Mouse (Mus musculus) MN1 (cell line): ENCODE results near the gene Lrrc15.

Source experiments
- DNase-seq: peaks from one replicate; pipeline ENCODE4 v3.0.0-alpha.2; 2016; ENCODE audit warnings: low spot score

The Lrrc15 gene

GRCm38 (mm10) chr16:30275558-30276340, 7.3 kb downstream of the Lrrc15 start:
- DNase-seq = no peak

DNA sequence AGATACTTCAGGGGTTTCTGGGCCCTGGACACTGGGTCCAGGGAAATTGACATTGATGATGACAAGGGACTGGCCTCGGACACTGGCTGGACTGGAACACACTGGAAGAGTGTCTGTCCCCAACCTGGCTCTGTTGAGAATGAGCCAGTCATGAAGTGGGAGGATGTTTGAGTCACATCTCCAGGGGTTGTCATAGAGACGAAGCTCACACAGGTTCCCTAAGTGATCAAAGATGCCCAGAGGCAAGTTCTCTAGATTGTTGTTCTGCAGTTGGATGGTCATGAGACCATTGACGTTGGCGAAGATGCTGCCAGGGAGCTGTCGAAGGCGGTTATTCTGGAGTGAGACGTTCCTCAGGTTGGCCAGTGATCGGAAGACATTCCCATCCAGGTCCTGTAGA, 10.0 kb downstream of the Lrrc15 start:
- no peak for DNase-seq

- DNase-seq = no peak
Measured at GRCm38 (mm10) chr16:30271941-30272595, 11.0 kb downstream of the Lrrc15 start.

DNA sequence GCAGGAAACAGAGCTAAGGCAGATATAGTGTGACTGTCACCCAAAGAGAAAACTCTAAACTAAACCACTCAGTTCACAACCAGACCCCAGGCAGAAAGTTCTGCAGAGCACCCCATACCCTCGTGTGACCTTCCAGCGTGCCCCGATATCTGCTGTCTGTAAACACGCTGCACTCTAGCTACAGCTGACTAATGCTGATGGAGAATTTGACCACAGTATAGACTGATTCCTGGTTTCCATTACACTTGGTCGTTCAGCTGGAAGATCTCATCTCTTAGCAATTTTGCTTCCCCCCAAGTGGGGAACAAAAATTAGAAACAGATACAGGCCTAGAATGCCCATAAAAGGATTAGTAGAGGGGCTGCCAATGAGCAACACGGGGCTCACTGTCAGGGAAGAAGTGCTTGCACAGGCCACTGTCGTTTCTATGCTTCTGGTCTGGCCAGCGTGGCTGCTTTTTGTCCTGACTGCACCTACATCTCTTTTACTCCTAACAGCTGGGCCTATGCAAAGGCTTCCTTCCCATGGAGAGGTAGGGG, 11.8 kb downstream of the Lrrc15 start:
- no peak for DNase-seq

- no peak for DNase-seq
Measured at GRCm38 (mm10) chr16:30267359-30267758, 15.7 kb downstream of the Lrrc15 start, which contains the start of gene Cpn2. Gene Cpn2 (minus strand): TSS chr16:30267499.

GRCm38 (mm10) chr16:30266561-30266960, 16.5 kb downstream of the Lrrc15 start:
- DNase-seq = no peak

GRCm38 (mm10) chr16:30265611-30266010, 17.4 kb downstream of the Lrrc15 start:
- no peak for DNase-seq

DNA sequence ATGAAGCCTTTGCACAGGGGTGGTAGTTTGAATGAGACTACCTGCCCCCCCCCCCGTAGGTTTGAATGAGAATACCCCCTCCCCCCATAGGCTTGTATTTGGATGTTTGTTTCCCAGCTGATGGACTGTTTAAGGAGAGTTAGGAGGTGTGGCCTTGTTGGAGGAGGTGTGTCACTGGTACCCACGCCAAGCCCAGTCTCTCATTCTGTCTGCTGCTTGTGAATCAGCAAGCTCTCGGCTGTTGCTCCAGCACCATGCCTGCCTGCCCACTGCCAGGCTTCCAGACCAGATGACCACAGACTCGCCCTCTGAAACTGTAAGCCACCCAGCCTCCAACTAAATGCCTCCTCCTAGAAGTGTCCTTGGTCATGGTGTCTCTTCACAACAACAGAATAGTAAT, 19.9 kb downstream of the Lrrc15 start:
- DNase-seq = no peak

DNA sequence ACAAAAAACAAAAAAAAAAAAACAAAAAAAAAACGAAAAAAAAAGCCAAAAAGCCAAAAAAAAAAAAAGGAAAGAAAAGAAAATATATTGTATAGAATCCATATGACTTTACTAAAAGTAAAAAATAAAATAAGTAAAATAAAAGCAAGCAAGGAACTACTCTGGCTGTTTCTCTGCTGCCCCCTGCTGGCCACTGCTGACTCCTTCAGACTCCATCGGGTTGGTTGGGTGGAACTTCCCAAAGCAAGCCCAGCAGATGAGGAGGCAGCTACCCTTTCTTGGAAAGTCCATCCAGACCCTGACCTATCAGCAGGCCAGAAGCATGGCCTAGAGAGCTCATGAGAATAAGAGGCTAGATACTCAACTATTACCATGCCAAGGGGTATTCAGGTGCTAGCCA, 20.4 kb downstream of the Lrrc15 start:
- DNase-seq = peak; percentile 63

GRCm38 (mm10) chr16:30262157-30262556, 20.9 kb downstream of the Lrrc15 start:
- DNase-seq = no peak

DNA sequence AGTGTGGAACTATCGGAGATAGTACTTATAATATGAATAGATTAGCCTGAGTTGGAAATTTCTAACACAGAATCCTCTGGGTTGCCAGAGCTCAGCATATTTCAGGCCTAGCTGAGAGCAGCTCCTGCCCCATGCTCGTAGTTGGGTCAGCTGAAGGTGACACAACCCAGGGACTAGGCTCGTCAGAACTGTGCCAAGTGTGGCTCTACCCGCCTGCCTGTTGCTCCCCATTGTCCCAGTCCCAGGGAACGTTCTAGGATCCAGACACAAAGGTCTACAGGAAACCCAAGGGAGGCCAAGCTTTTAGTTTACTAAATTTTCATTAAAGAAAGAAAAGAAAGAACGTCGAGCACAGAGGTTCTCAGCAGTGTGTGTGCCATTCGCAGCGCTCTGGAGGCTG, 21.7 kb downstream of the Lrrc15 start:
- DNase-seq = no peak

DNA sequence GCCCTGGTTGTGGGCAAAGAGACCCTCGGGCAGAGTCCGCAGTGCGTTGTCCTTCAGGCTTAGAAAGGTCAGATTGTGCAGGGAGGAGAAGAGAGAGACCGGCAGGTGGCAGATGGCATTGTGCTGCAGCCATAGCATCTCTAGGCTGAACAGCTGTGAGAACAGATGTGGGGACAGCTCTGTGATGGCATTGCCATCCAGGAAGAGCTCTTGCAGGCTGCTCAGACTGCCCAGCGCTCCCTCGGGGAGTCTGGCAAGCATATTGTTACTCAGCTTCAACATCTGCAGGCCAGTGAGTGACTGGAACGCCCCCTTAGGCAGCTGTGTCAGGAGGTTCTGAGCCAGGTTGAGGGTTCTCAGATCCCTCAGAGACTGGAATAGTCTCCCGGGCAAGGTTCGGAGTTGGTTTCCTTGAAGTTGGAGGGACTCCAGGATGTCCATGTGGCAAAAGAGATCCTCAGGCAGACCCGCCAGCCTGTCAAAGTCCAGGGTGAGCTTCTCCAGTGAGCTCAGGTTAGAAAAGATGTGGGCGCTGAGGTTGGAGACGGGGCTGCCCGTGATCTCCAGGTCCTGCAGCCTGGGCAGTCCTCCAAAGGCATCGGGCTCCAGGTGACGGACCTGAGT, 22.9 kb downstream of the Lrrc15 start:
- no peak for DNase-seq

DNA sequence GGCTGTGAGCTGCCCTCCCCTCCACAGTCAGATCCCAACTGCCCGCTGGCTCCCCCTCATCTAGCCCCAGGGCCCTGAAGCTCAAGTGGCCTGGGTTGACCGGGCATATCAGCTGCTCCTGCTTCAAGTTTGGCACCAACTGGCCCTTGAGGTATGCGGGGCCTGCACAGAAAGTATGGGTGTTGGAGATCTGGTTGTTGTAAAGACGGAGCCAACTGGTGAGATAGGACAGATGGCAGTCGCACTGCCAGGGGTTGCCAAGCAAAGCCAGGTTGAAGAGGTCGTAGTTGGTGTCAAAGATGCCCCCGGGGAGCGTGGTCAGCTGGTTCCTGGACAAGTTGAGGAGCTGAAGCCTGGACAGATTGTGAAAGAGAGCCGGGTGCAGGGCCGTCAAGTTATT, 23.6 kb downstream of the Lrrc15 start:
- DNase-seq = no peak

- no peak for DNase-seq
Measured at GRCm38 (mm10) chr16:30258441-30258840, 24.6 kb downstream of the Lrrc15 start.

- no peak for DNase-seq
Measured at GRCm38 (mm10) chr16:30257718-30258117, 25.3 kb downstream of the Lrrc15 start.

- no peak for DNase-seq
Measured at GRCm38 (mm10) chr16:30255061-30255460, 28.0 kb downstream of the Lrrc15 start.

GRCm38 (mm10) chr16:30253900-30254299, 29.2 kb downstream of the Lrrc15 start:
- no peak for DNase-seq

- DNase-seq = no peak
Measured at GRCm38 (mm10) chr16:30253374-30253773, 29.7 kb downstream of the Lrrc15 start.

DNA sequence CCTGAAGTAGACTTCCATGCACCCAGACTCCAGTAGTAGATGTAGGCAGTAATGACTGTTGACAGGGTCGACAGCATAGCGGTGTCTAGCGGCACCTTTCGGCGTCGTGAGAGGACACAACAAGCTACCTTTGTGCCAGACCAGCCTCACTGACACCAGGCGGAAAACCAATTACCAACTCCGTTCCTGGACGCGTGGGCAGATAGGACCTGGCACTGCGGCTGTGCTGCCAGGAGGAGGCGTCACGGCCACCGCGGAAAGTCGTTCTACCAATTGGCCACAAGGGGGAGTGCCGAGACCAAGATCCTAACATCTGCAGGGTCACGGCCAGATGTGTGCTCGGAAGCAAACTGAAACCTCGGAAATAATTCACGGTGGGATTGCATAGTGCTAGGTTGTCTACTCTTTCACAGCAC, 31.0 kb downstream of the Lrrc15 start:
- peak; percentile 88 for DNase-seq

- DNase-seq = no peak
Measured at GRCm38 (mm10) chr16:30244037-30244700, 38.9 kb downstream of the Lrrc15 start.

GRCm38 (mm10) chr16:30241623-30242022, 41.4 kb downstream of the Lrrc15 start:
- DNase-seq = no peak

DNA sequence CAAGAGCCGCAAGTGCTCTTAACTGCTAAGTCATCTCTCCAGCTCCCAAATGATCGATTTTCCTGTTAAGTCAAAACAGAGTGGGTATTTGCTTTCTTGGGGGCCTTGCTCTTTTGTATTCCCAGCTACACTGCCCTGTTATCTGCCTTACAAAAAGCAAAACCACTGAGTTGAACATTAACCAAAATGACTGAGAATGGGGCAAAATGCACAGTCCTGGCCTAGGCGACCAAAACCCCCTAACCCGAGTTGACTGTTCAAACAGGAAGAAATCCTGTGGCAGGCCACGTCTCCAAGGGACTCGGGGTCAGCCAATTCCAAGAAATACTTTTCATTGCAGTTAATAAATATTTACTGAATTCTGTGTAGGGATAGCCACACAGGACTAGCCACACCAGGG, 44.3 kb downstream of the Lrrc15 start:
- no peak for DNase-seq
